Mouse (Mus musculus) small intestine, adult 2 months (tissue): ENCODE data around the gene Ulbp1.
"Not testable (repeated sequence)": the region's sequence is repeated elsewhere in the genome, so short reads cannot be mapped to it uniquely, and the experiment has no call there.

Experiments used
- CTCF ChIP-seq: fragments of 200-500 bp; IDR thresholded peaks from 2 replicates; pipeline ENCODE4 v1.5.1; 2012; ENCODE audit warnings: low read depth, mild to moderate bottlenecking, control low read depth, inconsistent platforms, low read length, moderate library complexity, mixed read lengths; ENCODE audit not compliant: insufficient replicate concordance, insufficient read length; ENCODE audit errors: extremely low read depth
- POLR2A ChIP-seq: fragments of 200-500 bp; IDR thresholded peaks from 2 replicates; pipeline ENCODE4 v1.6.1; 2012; ENCODE audit warnings: low read depth, mild to moderate bottlenecking, control low read depth, inconsistent platforms, low read length, moderate library complexity

DNA sequence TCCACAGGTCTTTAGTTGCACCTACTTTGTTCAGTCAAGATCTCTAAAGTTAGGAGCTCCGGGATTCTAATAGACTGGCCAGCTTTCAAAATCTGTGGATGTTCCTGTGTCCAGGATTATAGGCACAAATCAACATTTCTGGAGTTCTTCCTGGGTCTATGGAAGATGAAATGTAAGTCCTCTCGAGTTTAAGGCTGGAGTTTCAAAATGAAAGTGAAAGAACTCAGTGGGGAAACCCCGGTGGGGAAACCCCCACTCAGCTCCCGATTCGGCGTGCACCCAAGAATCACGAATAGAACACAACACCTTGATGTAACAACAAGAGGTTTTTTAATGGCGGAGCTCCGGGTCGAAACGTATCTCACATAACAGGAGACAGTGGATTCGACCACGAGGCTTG, 787 bp upstream of the Ulbp1 start:
- not testable (repeated sequence) for TF ChIP-seq CTCF, POLR2A
